Mouse (Mus musculus): Measurements from ENCODE around the gene Isy1. TPM values are rescaled to one million over a fixed set of nuclear protein-coding genes. Genes with fewer than 3 reads are reported as not detected.

Isy1 gene
- polyA plus RNA-seq, 1 experiment from 2014 or later: 68.8 TPM

DNA sequence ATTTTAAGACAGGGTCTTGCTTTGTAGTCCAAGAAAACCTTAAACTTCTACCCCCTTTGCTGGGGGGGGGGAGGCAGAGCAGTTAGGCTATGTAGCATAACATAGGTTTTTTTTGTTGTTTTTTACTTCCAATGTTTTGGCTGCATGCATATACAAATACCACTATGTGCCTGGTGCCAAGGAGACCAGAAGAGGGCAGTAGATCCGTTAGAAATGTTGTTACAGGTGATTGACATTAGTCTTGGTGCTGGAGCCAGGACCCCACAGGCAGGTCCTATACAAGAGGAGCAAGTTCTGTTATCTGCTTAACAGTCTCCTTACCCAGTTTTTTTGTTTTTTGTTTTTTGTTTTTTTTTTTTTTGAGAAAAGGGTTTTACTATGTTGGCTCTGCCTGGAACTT is 3.7 kb upstream of the Isy1 start:
- WGBS: 32% methylated on average over 1 of the region's 1 CpGs
- H3K4me1 ChIP-seq: peaks cover 20% of the 10 kb centered on the region
- H3K27me3 ChIP-seq (ENCODE audit: low read depth, poor library complexity, severe bottlenecking): no peaks in the 10 kb centered on the region
- no peaks in the 10 kb centered on the region for H3K9me3 ChIP-seq (replicated peaks)
- no peak for DNase-seq (ENCODE audit: low spot score)
- H3K27ac ChIP-seq: no peak overlapping the region
- no peak overlapping the region for H3K4me3 ChIP-seq
- H3K36me3 ChIP-seq: peaks cover 60% of the 10 kb centered on the region

DNA sequence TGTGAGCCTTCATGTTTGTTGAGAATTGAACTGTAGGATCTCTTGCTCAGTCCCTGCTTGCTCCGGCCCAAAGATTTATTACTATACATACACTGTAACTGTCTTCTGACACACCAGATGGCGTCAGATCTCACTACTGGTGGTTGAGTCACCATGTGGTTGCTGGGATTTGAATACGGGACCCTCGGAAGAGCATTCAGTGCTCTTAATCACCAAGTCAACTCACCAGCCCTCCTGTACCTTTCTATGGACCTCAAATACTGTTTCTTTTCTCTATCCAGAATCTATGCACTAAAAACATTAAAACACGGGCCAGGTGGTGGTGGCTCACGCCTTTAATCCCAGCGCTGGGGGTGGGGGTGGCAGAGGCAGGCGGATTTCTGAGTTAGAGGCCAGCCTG is 3.0 kb upstream of the Isy1 start:
- peaks cover 57% of the 10 kb centered on the region for H3K36me3 ChIP-seq
- 78% methylated on average over 8 of the region's 8 CpGs for WGBS
- no peaks in the 10 kb centered on the region for H3K9me3 ChIP-seq (replicated peaks)

DNA sequence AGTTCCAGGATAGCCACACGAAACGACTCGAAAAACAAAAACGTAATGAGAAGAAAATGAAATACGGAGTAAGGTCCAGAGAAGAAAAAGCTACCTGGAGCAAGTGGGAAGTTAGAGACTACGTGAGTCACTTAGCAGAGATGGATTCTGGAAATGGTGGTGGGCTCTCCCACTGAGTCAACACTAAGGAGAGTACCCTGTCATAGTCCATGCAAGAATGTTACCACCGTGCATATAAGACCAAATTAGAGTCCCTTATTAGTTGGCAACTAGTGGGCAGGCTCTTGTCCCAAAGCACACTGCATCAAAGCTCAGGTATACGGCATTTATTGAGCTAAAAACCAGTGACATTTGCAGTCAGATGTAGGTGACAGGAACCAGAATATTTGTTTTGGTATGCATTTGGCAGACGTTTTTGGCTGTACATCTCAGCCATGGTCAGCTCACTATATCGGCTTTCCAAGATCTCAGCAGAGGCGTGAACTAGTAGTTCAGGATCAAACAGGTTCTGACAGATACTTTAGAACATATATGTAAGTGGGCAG is 1.3 kb upstream of the Isy1 start:
- WGBS: 61% methylated on average over 11 of the region's 11 CpGs
- DNase-seq (ENCODE audit: low spot score): no peak
- H3K27ac ChIP-seq: no peak overlapping the region
- peak overlapping the region; percentile 86; the same call in 1 of the 2 replicates for H3K4me3 ChIP-seq
- H3K4me1 ChIP-seq: peaks cover 16% of the 10 kb centered on the region
- H3K9me3 ChIP-seq (replicated peaks): no peaks in the 10 kb centered on the region
- H3K27me3 ChIP-seq (ENCODE audit: low read depth, poor library complexity, severe bottlenecking): no peaks in the 10 kb centered on the region
- H3K36me3 ChIP-seq: peaks cover 54% of the 10 kb centered on the region

More for the DNA sequence above, 3.0 kb upstream of the Isy1 start:
- peaks cover 16% of the 10 kb centered on the region for H3K4me1 ChIP-seq
- no peak overlapping the region for H3K27ac ChIP-seq
- H3K4me3 ChIP-seq: no peak overlapping the region
- H3K27me3 ChIP-seq (ENCODE audit: low read depth, poor library complexity, severe bottlenecking): no peaks in the 10 kb centered on the region
- no peak for DNase-seq (ENCODE audit: low spot score)

DNA sequence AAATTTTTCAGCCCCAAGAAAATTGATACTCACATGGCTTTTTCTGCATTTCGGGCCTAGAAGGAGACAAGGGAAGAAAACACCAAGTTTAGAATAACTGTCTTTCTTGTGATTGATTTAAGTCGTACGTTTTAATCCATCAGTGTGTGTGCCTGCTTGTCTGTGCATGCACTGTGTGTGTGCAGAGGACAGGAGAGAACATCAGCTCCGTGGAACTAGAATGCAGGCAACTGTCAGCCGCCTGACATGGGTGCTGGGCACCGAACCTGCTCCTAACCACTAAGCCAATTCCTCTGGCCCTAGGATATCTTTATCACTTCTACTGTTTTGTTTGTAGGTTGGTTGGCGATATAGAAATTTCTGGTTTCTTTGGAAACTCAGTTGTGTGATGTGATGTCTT is 2.9 kb downstream of the Isy1 start, which contains the start of gene Gm45140:
Gene Gm45140 (minus strand): TSS at position 101 of the 400 bp plus-strand sequence.
- no peak for DNase-seq (ENCODE audit: low spot score)
- 96% methylated on average over 7 of the region's 7 CpGs for WGBS
- no peaks in the 10 kb centered on the region for H3K27me3 ChIP-seq (ENCODE audit: low read depth, poor library complexity, severe bottlenecking)
- H3K27ac ChIP-seq: no peak within 1 kb of the TSS
- H3K9me3 ChIP-seq (replicated peaks): no peaks in the 10 kb centered on the region
- peaks cover 16% of the 10 kb centered on the region for H3K4me1 ChIP-seq
- peaks cover 57% of the 10 kb centered on the region for H3K36me3 ChIP-seq
- H3K4me3 ChIP-seq: no peak within 1 kb of the TSS

DNA sequence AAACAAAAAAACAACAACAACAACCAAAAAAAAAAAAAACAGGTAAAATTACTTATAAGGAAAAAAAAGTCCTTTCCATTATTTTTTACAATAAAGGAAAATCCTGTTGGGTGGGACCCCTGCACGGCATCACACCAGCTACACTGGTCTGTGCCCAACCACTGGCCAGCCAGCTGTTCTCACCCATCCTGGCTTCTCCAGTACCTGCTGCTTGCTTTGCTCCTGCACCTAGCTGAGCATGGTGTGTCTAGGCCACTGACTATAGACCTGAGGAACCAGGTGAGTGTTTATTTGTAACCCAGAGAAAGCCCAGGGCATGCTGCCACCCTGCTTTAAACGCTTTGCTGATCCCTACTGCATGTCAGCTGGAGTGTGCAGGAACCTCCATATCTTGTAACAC is 18.2 kb downstream of the Isy1 start:
- Histone ChIP-seq H3K4me3 (no peak overlapping the region), H3K4me1 (no peaks in the 10 kb centered on the region), H3K36me3 (peaks cover 99% of the 10 kb centered on the region), H3K27me3 (ENCODE audit: low read depth, poor library complexity, severe bottlenecking) (no peaks in the 10 kb centered on the region), H3K9me3 (replicated peaks) (no peaks in the 10 kb centered on the region), H3K27ac (no peak overlapping the region)
- DNase-seq (ENCODE audit: low spot score): no peak
- 93% methylated on average over 2 of the region's 2 CpGs for WGBS

DNA sequence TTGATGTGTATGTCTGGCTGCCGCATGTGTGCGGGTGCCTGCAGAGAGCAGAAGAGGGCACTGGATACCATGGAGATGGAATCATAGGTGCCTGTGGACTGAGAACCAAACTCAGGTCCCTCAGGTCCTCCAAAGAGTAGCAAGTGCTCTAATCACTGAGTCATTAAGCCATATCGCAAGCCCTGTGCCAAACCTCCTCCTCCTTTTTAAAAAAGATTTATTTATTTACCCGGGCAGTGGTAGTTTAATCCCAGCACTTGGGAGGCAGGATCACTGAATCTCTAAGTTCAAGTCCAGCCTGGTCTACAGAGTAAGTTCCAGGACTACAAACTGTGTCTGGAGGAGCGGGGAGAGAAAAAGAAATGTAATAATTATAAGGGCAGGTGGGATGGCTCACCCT is 24.1 kb downstream of the Isy1 start:
- WGBS: 92% methylated on average over 5 of the region's 5 CpGs
- peaks cover 63% of the 10 kb centered on the region for H3K36me3 ChIP-seq
- peaks cover 25% of the 10 kb centered on the region for H3K4me1 ChIP-seq

DNA sequence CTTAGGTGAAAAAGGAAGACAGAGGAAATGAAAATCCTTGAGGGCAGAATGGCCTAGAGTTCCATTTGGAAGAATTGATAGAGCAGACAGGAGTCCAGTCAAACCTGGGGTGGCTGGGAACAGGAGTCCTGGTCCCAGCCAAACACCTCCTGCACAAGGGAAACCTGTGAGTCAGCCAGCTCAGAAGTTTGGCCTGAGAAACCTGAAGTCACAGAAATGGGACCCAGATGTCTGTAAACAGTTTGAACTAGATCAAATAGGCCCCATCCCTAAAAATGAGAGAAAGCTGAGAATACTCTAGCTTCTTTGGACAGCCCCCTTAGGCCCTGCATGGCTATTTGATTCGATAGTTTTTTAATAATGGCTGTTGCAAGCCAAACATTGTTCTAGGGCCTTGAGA is 25.9 kb downstream of the Isy1 start:
- Histone ChIP-seq H3K27me3 (ENCODE audit: low read depth, poor library complexity, severe bottlenecking) (no peaks in the 10 kb centered on the region), H3K9me3 (replicated peaks) (no peaks in the 10 kb centered on the region), H3K27ac (0 out of 2 replicates have a peak overlapping the region, but pooled peaks have one; percentile 82), H3K4me1 (peaks cover 25% of the 10 kb centered on the region), H3K36me3 (peaks cover 45% of the 10 kb centered on the region), H3K4me3 (peak overlapping the region; percentile 78)
- no peak for DNase-seq (ENCODE audit: low spot score)
- 82% methylated on average over 1 of the region's 1 CpGs for WGBS

More for the DNA sequence above, 24.1 kb downstream of the Isy1 start:
- Histone ChIP-seq H3K27ac (no peak overlapping the region), H3K9me3 (replicated peaks) (no peaks in the 10 kb centered on the region), H3K4me3 (no peak overlapping the region), H3K27me3 (ENCODE audit: low read depth, poor library complexity, severe bottlenecking) (no peaks in the 10 kb centered on the region)
- DNase-seq (ENCODE audit: low spot score): no peak

DNA sequence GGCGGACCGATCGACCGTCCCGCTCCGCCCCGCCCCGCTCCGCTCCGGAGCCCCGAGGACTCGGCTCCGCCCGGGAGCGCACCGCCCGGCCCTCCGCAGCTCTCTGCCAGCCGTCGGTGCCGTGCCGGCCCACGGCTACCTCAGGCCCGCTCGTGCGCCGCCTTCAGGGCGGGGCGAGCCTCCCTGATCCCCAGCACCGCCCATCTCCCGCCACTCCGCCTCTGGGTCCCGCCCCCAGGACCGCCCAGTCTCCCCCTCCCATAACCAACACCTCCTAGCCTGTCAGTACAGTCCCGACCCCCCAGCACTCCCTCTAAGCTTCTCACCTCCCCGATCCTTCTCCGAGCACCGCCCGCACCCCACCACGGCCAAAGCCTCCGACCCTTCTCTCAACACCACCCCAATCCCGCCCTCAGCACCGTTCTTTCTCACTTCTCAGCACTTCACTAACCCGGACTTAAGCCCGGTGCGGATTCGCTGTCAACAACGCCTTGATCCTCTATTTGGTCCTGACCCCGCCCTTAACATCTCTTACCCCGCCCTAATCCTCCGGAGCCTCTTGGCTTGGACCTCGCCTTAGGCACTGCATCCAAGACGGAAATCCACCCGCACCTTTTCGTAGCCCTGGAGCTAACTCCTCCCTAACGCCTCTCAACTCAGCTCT is 26.8 kb downstream of the Isy1 start, which contains the start of gene Rab43:
Gene Rab43 (minus strand): TSS at position 490 of the 664 bp plus-strand sequence.
- peak; percentile 91 for DNase-seq (ENCODE audit: low spot score)
- H3K9me3 ChIP-seq (replicated peaks): no peaks in the 10 kb centered on the region
- H3K27me3 ChIP-seq (ENCODE audit: low read depth, poor library complexity, severe bottlenecking): no peaks in the 10 kb centered on the region
- WGBS: 1% methylated on average over 55 of the region's 56 CpGs
- H3K36me3 ChIP-seq: peaks cover 36% of the 10 kb centered on the region
- peak within 1 kb of the TSS; percentile 82 for H3K27ac ChIP-seq
- peaks cover 25% of the 10 kb centered on the region for H3K4me1 ChIP-seq
- peak within 1 kb of the TSS; percentile 78 for H3K4me3 ChIP-seq

DNA sequence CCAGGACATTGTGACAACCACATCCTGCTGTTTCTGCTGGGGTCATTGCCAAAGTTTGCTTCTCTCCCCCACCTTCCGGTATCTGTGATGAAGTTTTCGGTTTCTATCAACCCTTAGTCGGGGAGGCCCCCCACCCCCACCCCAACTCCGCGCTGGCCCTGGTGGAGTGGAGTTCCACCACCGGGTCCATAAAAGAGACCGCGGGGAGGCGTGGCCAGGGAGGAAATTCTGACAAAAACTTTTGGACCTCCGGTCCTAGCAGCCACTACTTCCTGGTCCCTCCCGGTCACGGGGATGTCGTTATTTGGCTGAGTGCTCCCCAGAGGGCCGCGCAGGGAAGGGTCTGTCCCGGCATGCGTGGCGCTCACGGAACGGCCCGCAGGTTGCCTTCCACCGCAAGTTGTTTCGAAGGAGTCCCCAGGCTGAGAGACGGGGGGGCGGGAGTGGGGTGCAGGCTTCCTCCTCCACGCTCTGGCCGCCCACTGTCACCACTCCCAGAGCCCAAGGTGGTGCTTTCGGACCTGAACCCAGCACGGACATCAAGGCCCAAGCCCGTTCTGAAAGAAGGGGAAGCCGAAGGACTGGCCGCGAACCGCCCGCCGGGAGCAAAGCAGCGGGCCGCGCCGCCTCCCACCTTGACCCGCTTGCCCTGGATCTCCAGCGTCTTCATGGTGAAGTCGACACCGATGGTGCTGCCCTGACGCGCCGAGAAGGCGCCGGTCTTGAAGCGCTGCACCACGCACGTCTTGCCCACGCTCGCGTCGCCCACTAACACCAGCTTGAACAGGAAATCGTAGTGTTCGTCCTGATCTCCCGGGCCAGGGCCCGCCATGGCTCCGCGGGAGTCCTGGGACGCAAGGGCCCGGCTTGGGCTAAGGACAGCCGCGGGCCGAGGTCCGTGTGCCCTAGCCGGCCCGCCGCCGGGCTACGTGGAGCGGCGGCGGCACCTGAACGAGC is 27.6 kb downstream of the Isy1 start:
- Histone ChIP-seq H3K27me3 (ENCODE audit: low read depth, poor library complexity, severe bottlenecking) (no peaks in the 10 kb centered on the region), H3K27ac (peak overlapping the region; percentile 82), H3K36me3 (peaks cover 28% of the 10 kb centered on the region), H3K4me1 (peaks cover 25% of the 10 kb centered on the region), H3K4me3 (peak overlapping the region; percentile 78), H3K9me3 (replicated peaks) (no peaks in the 10 kb centered on the region)
- WGBS: under 1% methylated on average over 77 of the region's 77 CpGs
- peak; percentile 59 for DNase-seq (ENCODE audit: low spot score)

DNA sequence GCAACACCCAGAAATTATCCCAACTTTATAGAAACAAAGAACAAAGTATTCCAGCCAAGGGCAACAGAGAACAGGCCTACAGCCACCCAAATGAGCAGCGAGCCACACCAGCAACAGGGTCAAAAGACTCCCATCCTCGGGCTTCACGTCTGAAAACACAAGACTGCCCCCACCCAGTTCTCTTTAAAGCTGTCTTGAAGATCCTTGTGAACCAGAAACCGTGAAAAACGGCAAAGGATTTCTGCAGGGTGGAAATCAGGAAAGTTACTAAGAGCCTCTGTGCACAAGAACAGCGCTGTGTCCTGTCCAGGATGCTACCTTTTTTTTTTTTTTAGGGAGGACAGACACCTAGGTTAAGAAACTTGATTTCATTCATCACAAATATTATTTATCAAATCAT is 28.3 kb downstream of the Isy1 start:
- Histone ChIP-seq H3K9me3 (replicated peaks) (no peaks in the 10 kb centered on the region), H3K4me3 (peak overlapping the region; percentile 78), H3K27ac (no peak overlapping the region), H3K27me3 (ENCODE audit: low read depth, poor library complexity, severe bottlenecking) (no peaks in the 10 kb centered on the region), H3K4me1 (peaks cover 25% of the 10 kb centered on the region), H3K36me3 (peaks cover 22% of the 10 kb centered on the region)
- WGBS: 49% methylated on average over 6 of the region's 6 CpGs
- DNase-seq (ENCODE audit: low spot score): no peak

DNA sequence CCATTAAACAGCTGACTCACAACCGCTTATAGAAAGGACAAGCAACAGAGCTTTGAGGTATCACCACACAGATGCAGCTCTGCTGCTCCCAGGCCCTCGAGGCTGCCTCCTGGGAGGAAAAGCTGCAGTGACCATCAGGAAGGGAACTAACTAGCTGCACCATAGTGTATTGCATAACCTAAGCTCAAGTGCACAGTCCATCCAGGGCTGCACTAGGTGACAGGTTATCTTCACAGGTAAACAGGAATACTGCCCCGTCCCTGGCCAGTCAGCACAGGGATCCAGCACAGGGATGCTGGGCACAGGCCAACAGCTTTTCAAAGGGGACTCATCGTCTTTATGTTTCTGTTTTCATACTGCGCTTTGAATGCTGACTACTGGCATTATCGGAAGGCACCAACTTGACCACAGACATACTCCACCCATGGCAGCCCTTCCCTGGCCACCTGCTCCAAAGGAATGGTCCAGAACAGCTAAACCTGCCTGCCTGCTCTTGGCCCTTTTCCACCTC is 28.9 kb downstream of the Isy1 start:
- DNase-seq (ENCODE audit: low spot score): no peak
- H3K4me3 ChIP-seq: no peak overlapping the region
- 88% methylated on average over 6 of the region's 6 CpGs for WGBS

DNA sequence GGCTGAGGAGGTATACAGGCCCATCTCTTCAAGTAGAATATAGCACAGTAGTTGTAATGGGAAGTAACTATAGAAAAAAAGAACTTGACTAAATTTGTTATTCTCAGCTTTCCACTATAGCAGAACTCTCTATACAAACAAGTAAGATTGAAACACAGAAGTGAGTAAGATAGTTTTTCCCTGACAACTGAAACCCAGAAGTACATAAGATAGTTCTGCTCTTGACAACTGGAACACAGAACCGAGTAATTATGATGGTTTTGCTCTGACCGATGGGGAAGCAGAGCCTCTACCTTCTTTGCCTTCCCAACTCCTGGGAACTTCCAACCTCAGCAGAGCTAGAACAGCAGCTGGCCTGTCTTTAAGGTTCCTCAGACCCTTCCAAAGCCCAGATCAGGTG is 29.5 kb downstream of the Isy1 start:
- WGBS: 93% methylated on average over 2 of the region's 2 CpGs
- no peak overlapping the region for H3K4me3 ChIP-seq
- H3K9me3 ChIP-seq (replicated peaks): no peaks in the 10 kb centered on the region
- peaks cover 15% of the 10 kb centered on the region; the same call in 1 of the 2 replicates for H3K36me3 ChIP-seq
- peaks cover 25% of the 10 kb centered on the region for H3K4me1 ChIP-seq
- H3K27me3 ChIP-seq (ENCODE audit: low read depth, poor library complexity, severe bottlenecking): no peaks in the 10 kb centered on the region
- no peak for DNase-seq (ENCODE audit: low spot score)
- no peak overlapping the region for H3K27ac ChIP-seq

More for the DNA sequence above, 28.9 kb downstream of the Isy1 start:
- Histone ChIP-seq H3K9me3 (replicated peaks) (no peaks in the 10 kb centered on the region), H3K27ac (no peak overlapping the region), H3K36me3 (peaks cover 15% of the 10 kb centered on the region), H3K27me3 (ENCODE audit: low read depth, poor library complexity, severe bottlenecking) (no peaks in the 10 kb centered on the region), H3K4me1 (peaks cover 25% of the 10 kb centered on the region)
